Mouse (Mus musculus) heart, adult 2 months (tissue): ENCODE measurements at regions not wholly inside any gene's neighbourhood (a gene's known extent, or its start where the extent isn't known, plus 50 kb on each side); places are given as distances from the start of the nearest gene placed in this dataset.

ENCODE experiments used
- DNase-seq, 2 experiments: peaks; one replicate each; pipeline ENCODE4 v3.0.0; 2021
- H3K27ac ChIP-seq: fragments of 200-600 bp; 2 replicates; pipeline ENCODE4 v1.8.1; 2022
- H3K27me3 ChIP-seq: fragments of 200-500 bp; 2 replicates; pipeline ENCODE4 v1.6.1; 2012; ENCODE audit warnings: mild to moderate bottlenecking, low read length, inconsistent platforms, mixed read lengths; ENCODE audit not compliant: control insufficient read depth, insufficient read depth
- H3K36me3 ChIP-seq: fragments of 200-500 bp; 2 replicates; pipeline ENCODE4 v1.6.1; 2012; ENCODE audit warnings: low read length, inconsistent platforms; ENCODE audit not compliant: control insufficient read depth, insufficient read depth
- H3K4me1 ChIP-seq: fragments of 200-500 bp; 2 replicates; pipeline ENCODE4 v1.6.1; 2011; ENCODE audit warnings: low read length; ENCODE audit not compliant: control insufficient read depth, insufficient read depth
- H3K4me3 ChIP-seq: fragments of 200-600 bp; 2 replicates; pipeline ENCODE4 v1.8.1; 2022
- H3K79me2 ChIP-seq: fragments of 200-500 bp; replicated peaks from 2 replicates; pipeline ENCODE4 v1.6.1; 2012; ENCODE audit warnings: mild to moderate bottlenecking, inconsistent platforms, low read length, moderate library complexity, mixed read lengths; ENCODE audit not compliant: control insufficient read depth, insufficient read depth
- H3K9ac ChIP-seq: fragments of 200-500 bp; 2 replicates; pipeline ENCODE4 v1.6.1; 2012; ENCODE audit warnings: low read depth, mild to moderate bottlenecking, control low read depth, inconsistent platforms, low read length, mixed read lengths
- CTCF ChIP-seq: fragments of 200-600 bp; IDR thresholded peaks from 2 replicates; pipeline ENCODE4 v1.8.1; 2022; ENCODE audit warnings: antibody characterized with exemption, mild to moderate bottlenecking, moderate library complexity
- EP300 ChIP-seq: fragments of 200-500 bp; IDR thresholded peaks from 2 replicates; pipeline ENCODE4 v1.6.1; 2011; ENCODE audit warnings: low read depth, low read length, control low read depth; ENCODE audit not compliant: insufficient read depth
- POLR2A ChIP-seq: fragments of 200-500 bp; IDR thresholded peaks from 2 replicates; pipeline ENCODE4 v1.6.1; 2011; ENCODE audit warnings: mild to moderate bottlenecking, low read depth, low read length, control low read depth; ENCODE audit not compliant: insufficient read depth
- WGBS: fragments of 180-500 bp; shearing (Covaris S2); methylation state at CpG from one replicate; pipeline ENCODE4 v1.1.7; 2018; 5-methylcytosine and 5-hydroxymethylcytosine counted together
- intact Hi-C: fragments of 180-260 bp; cut with DNase I; formaldehyde crosslinking; loops from one replicate; pipeline ENCODE4 v1.15.1; 2025

- Histone ChIP-seq H3K27ac (peak overlapping the region; percentile 40; the same call in 1 of the 2 replicates), H3K9ac (no peak overlapping the region), H3K4me1 (peaks cover 38% of the 10 kb centered on the region), H3K36me3 (peaks cover 11% of the 10 kb centered on the region), H3K4me3 (no peak overlapping the region), H3K79me2 (no peaks in the 10 kb centered on the region), H3K27me3 (no peaks in the 10 kb centered on the region)
- DNase-seq = no peak
- WGBS = 52% methylated on average over 3 of the region's 3 CpGs
- intact Hi-C loops = loop anchor here (5.0 kb wide), 2 partner anchors 47 to 77 kb away; partner anchors contain the start of gene Mkln1
- TF ChIP-seq CTCF (no peak), EP300 (no peak)
Observed at GRCm38 (mm10) chr6:31320141-31320830, 78.2 kb upstream of the Mkln1 start.

GRCm38 (mm10) chr6:31321066-31321846, 77.3 kb upstream of the Mkln1 start:
- Histone ChIP-seq H3K36me3 (peaks cover 11% of the 10 kb centered on the region), H3K9ac (peak overlapping the region; percentile 38), H3K27me3 (no peaks in the 10 kb centered on the region), H3K27ac (peak overlapping the region; percentile 66), H3K4me3 (no peak overlapping the region), H3K4me1 (peaks cover 33% of the 10 kb centered on the region), H3K79me2 (no peaks in the 10 kb centered on the region)
- intact Hi-C loops = loop anchor here (5.0 kb wide), 2 partner anchors 46 to 76 kb away; partner anchors contain the start of gene Mkln1
- peak; percentile 63 to 67 for DNase-seq
- WGBS = 38% methylated on average over 7 of the region's 7 CpGs
- TF ChIP-seq POLR2A (0 out of 2 replicates have a peak, but pooled peaks have one; percentile 20), EP300 (no peak)

GRCm38 (mm10) chr6:31321902-31322301, 76.6 kb upstream of the Mkln1 start:
- intact Hi-C loops = loop anchor here (5.0 kb wide), 2 partner anchors 45 to 75 kb away; partner anchors contain the start of gene Mkln1
- Histone ChIP-seq H3K4me3 (no peak overlapping the region; the same call in 1 of the 2 replicates), H3K79me2 (peaks cover 2% of the 10 kb centered on the region), H3K4me1 (peaks cover 33% of the 10 kb centered on the region), H3K36me3 (peaks cover 11% of the 10 kb centered on the region), H3K27me3 (no peaks in the 10 kb centered on the region), H3K27ac (peak overlapping the region; percentile 66), H3K9ac (no peak overlapping the region)
- peak; percentile 56 to 73 for DNase-seq
- TF ChIP-seq POLR2A = no peak
- TF ChIP-seq CTCF = 0 out of 2 replicates have a peak, but pooled peaks have one; percentile 20
- TF ChIP-seq EP300 = 0 out of 2 replicates have a peak, but pooled peaks have one; percentile 36
- WGBS = 11% methylated on average over 10 of the region's 10 CpGs

- Histone ChIP-seq H3K9ac (no peak overlapping the region), H3K4me3 (no peak overlapping the region), H3K4me1 (peaks cover 26% of the 10 kb centered on the region), H3K36me3 (peaks cover 11% of the 10 kb centered on the region), H3K27me3 (no peaks in the 10 kb centered on the region), H3K27ac (peak overlapping the region; percentile 18; the same call in 1 of the 2 replicates), H3K79me2 (peaks cover 2% of the 10 kb centered on the region)
- DNase-seq = no peak
- intact Hi-C loops = loop anchor here (5.0 kb wide), 2 partner anchors 44 to 74 kb away; partner anchors contain the start of gene Mkln1
- TF ChIP-seq CTCF (no peak), POLR2A (no peak), EP300 (no peak)
- 78% methylated on average over 9 of the region's 9 CpGs for WGBS
Observed at GRCm38 (mm10) chr6:31323228-31324190, 75.0 kb upstream of the Mkln1 start.

DNA sequence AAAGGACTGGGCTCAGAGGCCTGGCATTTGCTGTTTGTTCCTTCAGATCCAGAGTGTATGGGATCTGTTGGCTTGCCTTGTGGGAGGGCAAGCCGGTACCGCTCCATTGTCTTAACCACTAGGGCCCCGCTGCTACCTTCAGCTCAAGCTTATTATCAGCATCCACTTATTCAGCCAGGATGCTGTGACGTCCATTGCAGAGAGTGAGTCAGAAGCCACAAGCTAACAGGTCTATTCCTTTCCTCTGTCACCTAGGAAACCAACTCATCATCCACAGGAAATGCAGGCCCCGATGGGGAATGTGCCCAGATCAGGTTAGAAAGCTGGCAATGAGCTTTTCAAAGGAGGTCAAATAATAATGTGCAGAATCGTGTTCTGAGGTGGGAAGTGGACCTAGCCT, 73.8 kb upstream of the Mkln1 start:
- Histone ChIP-seq H3K4me3 (no peak overlapping the region), H3K36me3 (peaks cover 7% of the 10 kb centered on the region; the same call in 1 of the 2 replicates), H3K27ac (peak overlapping the region; percentile 5; the same call in 1 of the 2 replicates), H3K4me1 (peaks cover 17% of the 10 kb centered on the region), H3K27me3 (no peaks in the 10 kb centered on the region), H3K9ac (no peak overlapping the region), H3K79me2 (peaks cover 2% of the 10 kb centered on the region)
- no peak for DNase-seq
- intact Hi-C loops = loop anchor here (5.0 kb wide), 2 partner anchors 43 to 73 kb away; partner anchors contain the start of gene Mkln1
- WGBS = 41% methylated on average over 6 of the region's 6 CpGs
- TF ChIP-seq EP300 = no peak
- TF ChIP-seq CTCF = no peak
- no peak for TF ChIP-seq POLR2A
